Mouse (Mus musculus) hindbrain, embryonic 12.5 days (tissue): Measurements from ENCODE around the gene Cyp2j12. TPM values are rescaled to one million over a fixed set of nuclear protein-coding genes. Genes with fewer than 3 reads are reported as not detected.
"Not testable (repeated sequence)": the region's sequence is repeated elsewhere in the genome, so short reads cannot be mapped to it uniquely, and the experiment has no call there.

Source experiments
- ATAC-seq: fragments of 200-750 bp; cut with Nextera tagmentation; 2 replicates; pipeline ENCODE4 v1.8.0; 2017; ENCODE audit warnings: moderate TSS enrichment; ENCODE audit not compliant: low FRiP score
- H3K27ac ChIP-seq: fragments of 300-500 bp; sonication (generic); 2 replicates; pipeline ENCODE4 v1.5.1; 2016; ENCODE audit warnings: mild to moderate bottlenecking
- H3K27me3 ChIP-seq: fragments of 300-500 bp; sonication (generic); 2 replicates; pipeline ENCODE4 v1.6.1; 2016; ENCODE audit warnings: mild to moderate bottlenecking
- H3K36me3 ChIP-seq: fragments of 300-500 bp; sonication (generic); 2 replicates; pipeline ENCODE4 v1.6.1; 2016; ENCODE audit warnings: mild to moderate bottlenecking
- H3K4me1 ChIP-seq: fragments of 300-500 bp; sonication (generic); 2 replicates; pipeline ENCODE4 v1.6.1; 2016
- H3K4me2 ChIP-seq: fragments of 300-500 bp; sonication (generic); replicated peaks from 2 replicates; pipeline ENCODE4 v1.6.1; 2016; ENCODE audit warnings: mild to moderate bottlenecking
- H3K4me3 ChIP-seq: fragments of 300-500 bp; sonication (generic); 2 replicates; pipeline ENCODE4 v1.5.1; 2016; ENCODE audit warnings: mild to moderate bottlenecking
- H3K9ac ChIP-seq: fragments of 300-500 bp; sonication (generic); 2 replicates; pipeline ENCODE4 v1.6.1; 2016; ENCODE audit warnings: mild to moderate bottlenecking, moderate library complexity
- H3K9me3 ChIP-seq: fragments of 300-500 bp; sonication (generic); replicated peaks from 2 replicates; pipeline ENCODE4 v1.6.1; 2016; ENCODE audit warnings: mild to moderate bottlenecking
- WGBS: fragments of 180-500 bp; shearing (Covaris S2); methylation state at CpG from one replicate; pipeline ENCODE4 v1.1.7; 2016; 5-methylcytosine and 5-hydroxymethylcytosine counted together
- polyA plus RNA-seq: library from polyadenylated mRNA; unstranded; fragments of >200 nt; fragmentation: Nextera tagmentation; extraction: Ambion mirVana; gene quantifications from 2 replicates; pipeline ENCODE4 v1.2.1, GENCODE M21; 2016

Gene Cyp2j12
- polyA plus RNA-seq, result not detected in 2 replicates

DNA sequence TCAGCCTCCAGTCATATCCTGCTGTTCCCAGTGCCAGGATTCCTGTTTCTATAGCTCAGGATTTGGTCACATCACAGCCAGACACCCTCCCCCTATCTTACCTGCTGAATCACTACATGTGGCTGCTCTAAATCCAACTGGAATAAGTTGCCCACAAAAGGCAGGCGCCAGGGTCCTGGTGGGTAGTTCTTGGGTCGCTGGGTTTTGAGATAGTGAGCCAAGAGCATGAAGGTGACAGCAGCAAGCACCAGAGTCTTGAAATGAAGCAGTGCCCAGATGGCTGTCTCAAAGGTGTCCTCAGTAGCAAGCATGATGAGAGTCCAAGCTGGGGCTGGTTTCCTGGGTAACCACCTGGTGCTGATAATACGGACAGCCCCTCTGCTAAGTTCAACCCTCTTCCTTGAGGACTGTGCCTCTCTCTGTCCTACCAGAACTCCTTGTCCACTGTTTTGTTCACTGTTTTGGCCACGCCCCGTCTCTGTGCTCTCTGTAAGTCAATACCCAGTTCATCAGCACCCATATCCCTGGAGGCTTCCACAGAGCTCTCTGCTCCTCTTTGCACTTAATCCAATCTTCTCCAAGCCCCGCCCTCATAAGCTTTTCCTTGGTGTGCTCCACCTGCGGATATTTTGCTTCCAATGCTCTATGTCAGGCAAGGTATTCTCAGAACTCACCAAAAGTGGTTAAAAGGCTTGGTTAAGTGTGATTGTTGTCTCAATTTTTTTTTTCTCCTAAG is at the start of gene Cyp2j12:
Gene Cyp2j12 (minus strand): TSS at position 421 of the 736 bp plus-strand sequence.
- H3K9ac ChIP-seq, result no peak within 1 kb of the TSS
- no peak for ATAC-seq
- no peak within 1 kb of the TSS for H3K4me3 ChIP-seq
- no peaks in the 10 kb centered on the region for H3K36me3 ChIP-seq
- no peaks in the 10 kb centered on the region for H3K9me3 ChIP-seq
- 85% methylated on average over 7 of the region's 7 CpGs for WGBS
- H3K4me2 ChIP-seq, result no peak within 1 kb of the TSS
- H3K27me3 ChIP-seq, result no peaks in the 10 kb centered on the region
- no peak within 1 kb of the TSS for H3K27ac ChIP-seq
- H3K4me1 ChIP-seq, result no peaks in the 10 kb centered on the region

DNA sequence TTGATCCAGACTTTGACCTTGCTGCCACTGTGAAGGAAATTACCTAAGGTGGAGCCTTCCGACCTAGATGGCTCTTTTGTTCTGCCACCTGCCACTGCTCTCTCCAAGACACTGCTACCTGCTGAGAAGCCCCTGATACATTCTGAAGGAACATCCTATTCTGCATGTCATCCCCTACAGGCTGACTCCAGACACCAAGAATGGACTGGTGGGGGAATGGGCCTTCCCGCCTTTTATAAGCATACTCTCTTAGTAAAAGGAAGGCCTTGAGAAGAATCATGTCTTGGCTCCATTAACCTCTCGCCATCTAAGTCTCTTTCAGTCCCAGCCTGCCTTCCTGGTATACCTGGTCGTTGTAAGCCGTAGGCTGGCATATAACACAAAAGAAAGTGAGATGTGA is 48.4 kb upstream of the Cyp2j12 start:
- WGBS, result 90% methylated on average over 5 of the region's 5 CpGs
- ATAC-seq, result not testable (repeated sequence)

DNA sequence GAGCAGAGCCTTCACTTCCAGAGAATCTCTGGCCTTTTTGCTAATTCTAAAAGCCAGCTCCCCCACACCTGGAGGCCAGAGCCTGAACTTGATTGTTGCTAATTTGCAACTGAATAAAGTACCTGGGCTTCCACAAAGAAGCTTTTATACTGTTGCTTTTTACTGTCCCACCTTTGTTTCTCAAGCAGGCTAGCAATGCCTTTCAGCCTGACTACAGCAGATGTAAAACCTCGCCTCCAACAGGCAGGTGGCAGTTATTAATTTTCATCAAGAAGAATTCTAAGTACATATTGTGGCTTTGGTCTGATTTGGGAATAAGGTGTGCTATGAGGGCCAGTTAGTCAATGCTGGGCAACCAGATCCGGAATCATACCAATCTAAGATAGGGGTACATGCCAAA is 47.7 kb upstream of the Cyp2j12 start:
- not testable (repeated sequence) for H3K27ac ChIP-seq, ATAC-seq

More for the DNA sequence above, 48.4 kb upstream of the Cyp2j12 start:
- not testable (repeated sequence) for H3K4me3 ChIP-seq, H3K27ac ChIP-seq, H3K36me3 ChIP-seq, H3K9ac ChIP-seq, H3K27me3 ChIP-seq, H3K4me2 ChIP-seq, H3K9me3 ChIP-seq, H3K4me1 ChIP-seq

DNA sequence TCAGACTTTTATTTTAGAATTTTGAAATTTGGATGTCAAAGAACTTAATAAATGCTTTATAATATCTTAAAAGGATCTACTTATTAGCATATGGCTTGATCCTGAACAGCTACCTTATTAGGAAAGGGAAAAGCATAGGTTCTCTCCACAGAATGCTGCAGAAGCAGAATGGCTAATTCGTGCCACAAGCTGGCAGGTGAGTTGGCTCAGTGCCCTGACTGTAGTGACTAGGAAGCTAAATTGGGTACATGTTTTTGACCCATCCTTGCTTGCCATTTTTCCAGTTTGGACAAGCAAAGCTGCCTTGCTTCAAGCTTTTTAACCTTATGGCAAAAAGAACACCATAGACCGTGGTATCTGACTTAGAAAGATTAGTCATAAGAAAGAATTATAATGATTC is 47.2 kb upstream of the Cyp2j12 start:
- not testable (repeated sequence) for H3K4me2 ChIP-seq, H3K4me3 ChIP-seq, H3K27ac ChIP-seq, H3K27me3 ChIP-seq, H3K9me3 ChIP-seq, H3K9ac ChIP-seq, H3K36me3 ChIP-seq, ATAC-seq, H3K4me1 ChIP-seq
- 86% methylated on average over 2 of the region's 2 CpGs for WGBS

More for the DNA sequence above, 47.7 kb upstream of the Cyp2j12 start:
- not testable (repeated sequence) for H3K4me3 ChIP-seq, H3K36me3 ChIP-seq, H3K9ac ChIP-seq, H3K9me3 ChIP-seq, H3K4me2 ChIP-seq, H3K27me3 ChIP-seq, H3K4me1 ChIP-seq
- 86% methylated on average over 2 of the region's 2 CpGs for WGBS

DNA sequence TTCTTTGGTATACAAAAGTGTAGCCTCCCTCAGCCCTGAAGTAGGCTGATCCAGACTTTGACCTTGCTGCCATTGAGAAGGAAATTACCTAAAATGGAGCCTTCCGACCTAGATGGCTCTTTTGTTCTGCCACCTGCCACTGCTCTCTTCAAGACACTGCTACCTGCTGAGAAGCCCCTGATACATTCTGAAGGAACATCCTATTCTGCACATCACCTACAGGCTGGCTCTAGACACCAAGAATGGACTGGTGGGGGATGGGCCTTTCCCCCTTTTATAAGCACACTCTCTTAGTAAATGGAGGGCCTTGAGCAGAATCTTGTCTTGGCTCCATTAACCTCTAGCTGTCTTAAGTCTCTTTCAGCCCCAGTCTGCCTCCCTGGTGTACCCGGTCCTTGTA is 43.8 kb upstream of the Cyp2j12 start:
- H3K4me2 ChIP-seq, H3K9ac ChIP-seq, H3K9me3 ChIP-seq, H3K27ac ChIP-seq, H3K27me3 ChIP-seq, ATAC-seq, H3K4me1 ChIP-seq, H3K36me3 ChIP-seq, H3K4me3 ChIP-seq: not testable (repeated sequence)
- 86% methylated on average over 2 of the region's 2 CpGs for WGBS

DNA sequence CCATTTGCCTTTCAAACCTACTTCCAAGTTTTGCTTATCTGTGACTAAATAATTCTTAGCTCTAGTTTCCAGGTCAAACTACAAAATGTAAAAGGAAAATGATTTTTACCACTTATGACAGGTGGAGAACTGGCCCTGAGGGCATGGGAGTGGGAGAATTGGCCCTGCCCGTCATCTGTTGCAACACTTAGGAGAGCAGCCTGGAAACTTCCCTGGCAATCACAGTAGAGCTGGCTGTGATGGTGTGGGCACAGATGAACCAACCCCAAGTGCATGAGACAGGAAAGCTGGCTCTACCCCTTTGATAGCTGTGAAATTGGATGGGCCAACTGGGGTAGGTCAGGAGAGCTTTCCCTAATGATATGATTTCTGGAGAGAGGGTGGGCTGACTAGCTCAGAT is 21.9 kb upstream of the Cyp2j12 start:
- 94% methylated on average over 1 of the region's 1 CpGs for WGBS
- ATAC-seq, result no peak
- Histone ChIP-seq H3K36me3 (no peaks in the 10 kb centered on the region), H3K27me3 (no peaks in the 10 kb centered on the region), H3K4me2 (no peak overlapping the region), H3K27ac (no peak overlapping the region), H3K9me3 (no peaks in the 10 kb centered on the region), H3K4me3 (no peak overlapping the region), H3K4me1 (no peaks in the 10 kb centered on the region), H3K9ac (no peak overlapping the region)

DNA sequence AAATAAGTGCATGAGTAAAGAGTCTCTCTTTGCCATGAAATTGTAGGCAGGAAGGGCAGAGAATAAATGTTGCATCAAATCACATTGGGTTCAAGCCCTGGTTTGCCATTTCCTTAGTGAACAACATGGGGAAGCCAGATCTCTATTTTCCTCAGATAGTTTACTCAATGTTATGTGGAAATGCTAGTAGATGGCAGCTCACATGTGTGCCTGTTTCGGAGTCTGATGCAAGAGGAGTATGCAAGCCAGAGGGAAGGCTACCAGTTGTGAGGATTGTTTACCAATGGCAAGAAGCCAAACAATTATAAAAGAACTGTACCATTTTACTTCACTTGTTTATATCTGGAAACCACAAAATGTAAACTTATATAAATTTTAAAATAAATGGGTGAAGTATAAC is 20.6 kb upstream of the Cyp2j12 start:
- no peak overlapping the region for H3K27ac ChIP-seq
- 79% methylated on average over 1 of the region's 1 CpGs for WGBS
- no peak for ATAC-seq

DNA sequence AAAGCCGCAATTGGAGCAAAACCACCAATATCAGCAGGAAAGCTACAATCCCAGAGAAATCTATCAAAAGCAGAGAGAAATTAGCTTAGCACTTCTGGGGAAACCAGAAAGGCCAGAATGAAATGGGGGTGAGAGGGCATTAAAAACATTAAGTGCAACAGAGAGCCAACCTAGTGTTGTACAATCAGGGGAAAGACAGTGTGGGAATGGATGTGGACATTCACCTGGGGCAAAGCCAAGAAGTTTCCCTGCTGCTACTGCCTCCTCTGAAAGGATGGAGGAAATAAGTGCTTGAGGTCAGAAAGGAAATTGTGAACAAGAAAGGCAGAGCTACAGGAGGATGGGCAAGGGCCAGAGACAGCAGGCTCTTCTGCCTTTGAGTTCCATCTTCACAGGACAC is 1.7 kb downstream of the Cyp2j12 start:
- Histone ChIP-seq H3K9me3 (no peaks in the 10 kb centered on the region), H3K4me1 (no peaks in the 10 kb centered on the region), H3K27ac (no peak overlapping the region), H3K27me3 (no peaks in the 10 kb centered on the region), H3K4me3 (no peak overlapping the region), H3K36me3 (no peaks in the 10 kb centered on the region), H3K4me2 (no peak overlapping the region), H3K9ac (no peak overlapping the region)
- ATAC-seq, result no peak
- 86% methylated on average over 1 of the region's 1 CpGs for WGBS

More for the DNA sequence above, 20.6 kb upstream of the Cyp2j12 start:
- Histone ChIP-seq H3K4me2 (no peak overlapping the region), H3K9ac (no peak overlapping the region), H3K36me3 (no peaks in the 10 kb centered on the region), H3K4me1 (no peaks in the 10 kb centered on the region), H3K4me3 (no peak overlapping the region), H3K9me3 (no peaks in the 10 kb centered on the region), H3K27me3 (no peaks in the 10 kb centered on the region)

DNA sequence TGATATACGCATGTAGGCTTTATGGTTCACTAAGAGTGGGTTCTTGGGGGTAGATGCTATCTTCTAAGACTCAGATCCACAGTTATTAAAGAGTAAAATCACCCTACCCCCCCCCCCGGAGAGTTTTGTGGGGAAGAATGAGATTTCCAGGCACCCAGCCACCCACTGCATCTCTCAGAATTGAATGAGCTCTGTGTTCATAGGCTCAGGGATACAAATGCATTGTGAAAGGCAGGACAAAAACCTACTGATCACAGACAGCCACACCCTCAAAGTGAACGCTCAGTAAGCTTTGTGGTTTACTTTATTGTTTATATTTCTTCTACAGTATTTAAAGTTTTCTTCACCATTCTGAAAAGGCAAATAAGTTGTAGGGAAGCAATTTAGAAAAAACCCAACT is 6.7 kb downstream of the Cyp2j12 start:
- Histone ChIP-seq H3K4me1 (no peaks in the 10 kb centered on the region), H3K9me3 (no peaks in the 10 kb centered on the region), H3K36me3 (no peaks in the 10 kb centered on the region), H3K4me3 (no peak overlapping the region), H3K9ac (no peak overlapping the region), H3K27me3 (no peaks in the 10 kb centered on the region), H3K27ac (no peak overlapping the region), H3K4me2 (no peak overlapping the region)
- 85% methylated on average over 3 of the region's 3 CpGs for WGBS
- ATAC-seq, result no peak

DNA sequence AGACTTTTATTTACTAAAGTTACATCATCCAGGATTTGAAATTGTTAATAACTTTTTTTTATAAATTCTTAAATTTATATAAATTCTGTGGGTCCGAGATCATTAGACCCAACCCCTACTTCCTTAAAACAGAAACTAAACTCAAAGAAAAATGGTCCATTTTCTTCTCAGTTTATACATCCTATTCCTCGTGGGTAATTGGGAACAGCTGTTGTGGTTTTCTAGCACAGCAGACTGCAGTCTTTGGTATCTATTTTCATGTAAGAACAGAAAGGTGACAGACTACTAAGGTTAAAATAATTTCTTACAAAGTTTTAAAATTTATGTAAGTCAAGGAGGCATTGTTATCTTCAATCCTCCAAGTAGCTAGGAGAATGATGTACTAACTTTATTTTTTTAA is 44.1 kb downstream of the Cyp2j12 start:
- H3K27ac ChIP-seq, result no peak overlapping the region
- H3K4me2 ChIP-seq, result no peak overlapping the region
- H3K36me3 ChIP-seq, result no peaks in the 10 kb centered on the region
- H3K4me1 ChIP-seq, result no peaks in the 10 kb centered on the region
- WGBS, result 62% methylated on average over 2 of the region's 2 CpGs
- no peak for ATAC-seq
- no peak overlapping the region for H3K4me3 ChIP-seq
- H3K9ac ChIP-seq, result no peak overlapping the region
- no peaks in the 10 kb centered on the region for H3K9me3 ChIP-seq
- H3K27me3 ChIP-seq, result no peaks in the 10 kb centered on the region

DNA sequence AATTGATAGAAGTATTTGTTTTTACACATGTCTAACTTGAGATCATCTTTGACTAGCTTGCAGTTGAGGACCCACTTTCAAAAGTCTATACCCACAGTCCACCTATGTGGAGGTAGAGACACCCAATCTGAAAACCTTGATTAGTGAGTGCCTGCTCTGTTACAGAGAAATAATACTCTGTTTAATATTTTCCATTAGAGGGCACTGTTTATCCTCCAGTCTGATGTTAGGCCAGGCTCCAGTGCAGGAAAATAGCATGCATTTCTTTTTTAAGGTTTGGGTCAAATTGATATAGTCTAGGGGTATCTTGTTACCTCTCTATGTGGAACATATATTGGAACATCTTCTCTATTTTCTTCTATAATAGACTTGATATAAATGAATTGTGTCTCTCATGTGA is 49.1 kb downstream of the Cyp2j12 start:
- H3K27ac ChIP-seq, result no peak overlapping the region
- no peak overlapping the region for H3K9ac ChIP-seq
- no peaks in the 10 kb centered on the region for H3K4me1 ChIP-seq
- H3K36me3 ChIP-seq, result no peaks in the 10 kb centered on the region
- H3K4me3 ChIP-seq, result no peak overlapping the region
- no peaks in the 10 kb centered on the region for H3K9me3 ChIP-seq
- H3K4me2 ChIP-seq, result no peak overlapping the region
- no peaks in the 10 kb centered on the region for H3K27me3 ChIP-seq
- no peak for ATAC-seq

DNA sequence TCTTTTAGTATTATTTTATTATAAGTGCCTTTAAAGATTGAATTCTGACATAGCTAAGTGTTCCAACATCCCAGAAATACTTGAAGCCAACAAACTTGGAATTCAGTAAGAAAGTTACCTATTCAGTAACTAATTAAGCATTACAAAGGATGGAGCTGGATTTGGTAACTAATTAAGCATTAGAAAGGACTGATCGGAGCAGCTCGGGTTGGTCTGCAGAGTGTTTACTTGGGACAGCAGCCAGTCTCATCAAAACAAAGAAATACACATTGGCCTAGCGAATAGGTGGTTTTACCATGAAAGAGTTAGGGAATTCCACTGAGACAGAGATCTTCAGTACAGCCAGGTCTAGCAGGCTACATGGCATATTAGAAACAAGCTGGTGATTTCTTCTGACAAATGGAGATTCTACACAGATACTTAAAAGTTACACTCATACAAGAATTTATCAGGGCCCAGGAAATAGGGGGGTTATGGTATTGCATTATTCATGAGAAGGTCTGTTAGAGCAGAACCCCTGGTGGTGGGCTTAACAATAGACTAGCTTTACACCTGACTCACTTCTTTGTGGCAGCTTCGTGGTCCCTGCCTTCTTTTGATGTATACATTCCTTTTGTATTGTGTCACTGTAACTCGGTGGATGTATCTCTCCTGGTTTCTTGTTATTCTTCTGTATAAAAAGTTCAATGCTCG is 51.5 kb downstream of the Cyp2j12 start:
- H3K4me3 ChIP-seq, H3K9me3 ChIP-seq, H3K4me1 ChIP-seq, H3K36me3 ChIP-seq, H3K27ac ChIP-seq, ATAC-seq, H3K9ac ChIP-seq, H3K27me3 ChIP-seq, H3K4me2 ChIP-seq: not testable (repeated sequence)
- 49% methylated on average over 6 of the region's 6 CpGs for WGBS

DNA sequence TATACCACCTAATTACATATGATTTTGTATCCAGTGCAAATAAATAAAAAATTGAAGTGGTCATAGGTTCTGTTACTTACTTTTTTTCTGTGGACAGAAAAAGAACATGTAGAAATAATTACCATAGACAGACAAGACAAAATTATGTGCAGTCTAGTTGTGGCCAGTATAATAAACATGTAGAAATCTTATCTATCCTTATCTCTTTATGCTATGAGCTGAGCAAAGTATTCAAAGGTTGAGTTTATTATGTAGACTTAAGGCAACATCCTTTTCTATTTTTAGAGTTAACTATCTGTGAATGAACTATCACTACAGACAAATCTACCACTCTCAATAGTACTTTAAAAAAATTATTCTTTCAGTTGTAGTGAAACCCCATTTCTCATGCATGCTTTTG is 62.6 kb downstream of the Cyp2j12 start:
- H3K9ac ChIP-seq, result no peak overlapping the region
- no peak for ATAC-seq
- no peak overlapping the region for H3K4me2 ChIP-seq
- no peak overlapping the region for H3K27ac ChIP-seq
- no peaks in the 10 kb centered on the region for H3K27me3 ChIP-seq
- no peaks in the 10 kb centered on the region for H3K9me3 ChIP-seq
- H3K36me3 ChIP-seq, result no peaks in the 10 kb centered on the region
- H3K4me1 ChIP-seq, result peaks cover 8% of the 10 kb centered on the region; the same call in 1 of the 2 replicates
- no peak overlapping the region for H3K4me3 ChIP-seq
